Mouse (Mus musculus) large intestine, adult 2 months (tissue): Measurements from ENCODE around the gene Lzts3. TPM values are rescaled to one million over a fixed set of nuclear protein-coding genes. Genes with fewer than 3 reads are reported as not detected.

Experiments used
- DNase-seq: peaks from one replicate; pipeline ENCODE4 v3.0.0-alpha.2; 2012; ENCODE audit warnings: low read depth, low spot score
- WGBS: fragments of 180-500 bp; shearing (Covaris S2); methylation state at CpG from one replicate; pipeline ENCODE4 v1.1.7; 2018; 5-methylcytosine and 5-hydroxymethylcytosine counted together
- polyA plus RNA-seq: library from polyadenylated mRNA; depleted of rRNA; stranded (reverse); fragments of >200 nt; gene quantifications from 2 replicates; pipeline ENCODE4 v1.2.3, GENCODE M21; 2012; rRNA removed

Gene Lzts3
- polyA plus RNA-seq, 1 experiment, result 61.7 TPM

GRCm38 (mm10) chr2:130588373-130588772, 54.2 kb downstream of the Lzts3 start:
- 72% methylated on average over 2 of the region's 2 CpGs for WGBS
- DNase-seq, result no peak

- WGBS, result 79% methylated on average over 6 of the region's 6 CpGs
- no peak for DNase-seq
These were observed 56.6 kb downstream of the Lzts3 start for GRCm38 (mm10) chr2:130586016-130586415.

GRCm38 (mm10) chr2:130583902-130584560, 58.6 kb downstream of the Lzts3 start:
- 72% methylated on average over 10 of the region's 10 CpGs for WGBS
- no peak for DNase-seq

Other genes with a start within 250 kb of the Lzts3 start
- gene Cpxm1, start 245.2 kb downstream of the Lzts3 start, polyA plus RNA-seq, result 3.4 and 4.2 TPM in 2 replicates
- not detected in 2 replicates for gene Gm28372, start 237.6 kb downstream of the Lzts3 start, polyA plus RNA-seq
- not detected in 2 replicates for gene 1700020A23Rik, start 237.5 kb downstream of the Lzts3 start, polyA plus RNA-seq
- not detected in 2 replicates for gene Tmem239, start 236.3 kb downstream of the Lzts3 start, polyA plus RNA-seq
- gene Vps16, start 218.5 kb downstream of the Lzts3 start, polyA plus RNA-seq, result 55.2 and 70.3 TPM in 2 replicates
- 11.0 and 12.5 TPM in 2 replicates for gene Pced1a, start 218.1 kb downstream of the Lzts3 start, polyA plus RNA-seq
- gene Ptpra, start 192.5 kb downstream of the Lzts3 start, polyA plus RNA-seq, result 26.4 and 32.3 TPM in 2 replicates
- 56.6 and 62.0 TPM in 2 replicates for gene Mrps26, start 79.1 kb downstream of the Lzts3 start, polyA plus RNA-seq
- not detected in 2 replicates for gene Oxt, start 66.6 kb downstream of the Lzts3 start, polyA plus RNA-seq
- gene Avp, start 60.2 kb downstream of the Lzts3 start, polyA plus RNA-seq, result not detected in 2 replicates
- 2.6 and 2.9 TPM in 2 replicates for gene Fastkd5, start 12.8 kb downstream of the Lzts3 start, polyA plus RNA-seq
- gene Ubox5, start 12.8 kb downstream of the Lzts3 start, polyA plus RNA-seq, result 5.9 and 6.7 TPM in 2 replicates
- gene Ddrgk1, start 21.9 kb upstream of the Lzts3 start, polyA plus RNA-seq, result 56.9 and 58.7 TPM in 2 replicates
- gene Itpa, start 24.8 kb upstream of the Lzts3 start, polyA plus RNA-seq, result 34.3 and 36.7 TPM in 2 replicates
- gene Slc4a11, start 54.7 kb upstream of the Lzts3 start, polyA plus RNA-seq, result 0.47 and 1.5 TPM in 2 replicates